Mouse (Mus musculus) forebrain, embryonic 11.5 days (tissue): Measurements from ENCODE around the gene Zfp90. TPM values are rescaled to one million over a fixed set of nuclear protein-coding genes. Genes with fewer than 3 reads are reported as not detected.
A peak's percentile ranks its signal among the peaks of the same experiment; 100 is the strongest.
"Not testable (repeated sequence)": the region's sequence is repeated elsewhere in the genome, so short reads cannot be mapped to it uniquely, and the experiment has no call there.

Experiments used
- ATAC-seq: fragments of 200-750 bp; cut with Nextera tagmentation; replicated peaks from 2 replicates; pipeline ENCODE4 v1.8.0; 2017; ENCODE audit warnings: moderate TSS enrichment; ENCODE audit not compliant: low FRiP score
- DNase-seq: peaks from one replicate; pipeline ENCODE4 v3.0.0-alpha.2; 2017; ENCODE audit warnings: low spot score
- H3K27ac ChIP-seq: fragments of 300-500 bp; sonication (generic); 2 replicates; pipeline ENCODE4 v1.5.1; 2014; ENCODE audit warnings: low read depth, low read length
- H3K27me3 ChIP-seq: fragments of 300-500 bp; sonication (generic); 2 replicates; pipeline ENCODE4 v1.6.1; 2014; ENCODE audit warnings: mild to moderate bottlenecking, low read length, mixed read lengths; ENCODE audit not compliant: control insufficient read depth, insufficient read depth
- H3K36me3 ChIP-seq: fragments of 300-500 bp; sonication (generic); 2 replicates; pipeline ENCODE4 v1.6.1; 2014; ENCODE audit warnings: mild to moderate bottlenecking, low read length, moderate library complexity, mixed read lengths; ENCODE audit not compliant: control insufficient read depth, insufficient read depth
- H3K4me1 ChIP-seq: fragments of 300-500 bp; sonication (generic); replicated peaks from 2 replicates; pipeline ENCODE4 v1.6.1; 2014; ENCODE audit warnings: low read length, mixed read lengths; ENCODE audit not compliant: control insufficient read depth, insufficient read depth
- H3K4me2 ChIP-seq: fragments of 300-500 bp; sonication (generic); 2 replicates; pipeline ENCODE4 v1.6.1; 2014; ENCODE audit warnings: low read depth, mild to moderate bottlenecking, low read length, moderate library complexity, mixed read lengths; ENCODE audit not compliant: severe bottlenecking
- H3K4me3 ChIP-seq: fragments of 300-500 bp; sonication (generic); 2 replicates; pipeline ENCODE4 v1.5.1; 2014; ENCODE audit warnings: low read depth, low read length
- H3K9ac ChIP-seq: fragments of 300-500 bp; sonication (generic); 2 replicates; pipeline ENCODE4 v1.6.1; 2014; ENCODE audit warnings: low read length
- H3K9me3 ChIP-seq: fragments of 300-500 bp; sonication (generic); 2 replicates; pipeline ENCODE4 v1.6.1; 2016; ENCODE audit warnings: low read length, mixed read lengths; ENCODE audit not compliant: control insufficient read depth
- WGBS: fragments of 180-500 bp; shearing (Covaris S2); extraction: QIAGEN DNeasy Blood & Tissue Kit; methylation state at CpG from one replicate; pipeline ENCODE4 v1.1.7; 2014; 5-methylcytosine and 5-hydroxymethylcytosine counted together
- polyA plus RNA-seq: library from polyadenylated mRNA; unstranded; fragments of >200 nt; fragmentation: Nextera tagmentation; extraction: Ambion mirVana; gene quantifications from 2 replicates; pipeline ENCODE4 v1.2.1, GENCODE M21; 2014

The Zfp90 gene
- polyA plus RNA-seq, 1 experiment from 2014 or later = 32.8 TPM

- Histone ChIP-seq H3K4me3 (no peak overlapping the region), H3K4me1 (no peaks in the 10 kb centered on the region), H3K27me3 (no peaks in the 10 kb centered on the region), H3K36me3 (no peaks in the 10 kb centered on the region), H3K9ac (no peak overlapping the region), H3K4me2 (no peak overlapping the region), H3K9me3 (no peaks in the 10 kb centered on the region), H3K27ac (no peak overlapping the region)
- 22% methylated on average over 14 of the region's 14 CpGs for WGBS
- DNase-seq (peak; percentile 77), ATAC-seq (no peak)
Measured at GRCm38 (mm10) chr8:106411783-106412451, 3.2 kb upstream of the Zfp90 start.

GRCm38 (mm10) chr8:106417692-106418091 is 2.6 kb downstream of the Zfp90 start:
- no peak for ATAC-seq
- Histone ChIP-seq H3K4me3 (no peak overlapping the region), H3K9me3 (peaks cover 6% of the 10 kb centered on the region; the same call in 1 of the 2 replicates), H3K4me2 (no peak overlapping the region), H3K9ac (no peak overlapping the region), H3K36me3 (peaks cover 39% of the 10 kb centered on the region), H3K27me3 (no peaks in the 10 kb centered on the region), H3K4me1 (no peaks in the 10 kb centered on the region), H3K27ac (no peak overlapping the region)
- DNase-seq = no peak
- WGBS = 94% methylated on average over 5 of the region's 5 CpGs

- Histone ChIP-seq H3K4me3 (no peak overlapping the region), H3K9ac (no peak overlapping the region), H3K9me3 (peaks cover 5% of the 10 kb centered on the region; the same call in 1 of the 2 replicates), H3K36me3 (peaks cover 8% of the 10 kb centered on the region), H3K4me1 (no peaks in the 10 kb centered on the region; the same call in 1 of the 2 replicates), H3K4me2 (no peak overlapping the region), H3K27ac (no peak overlapping the region), H3K27me3 (no peaks in the 10 kb centered on the region)
- 39% methylated on average over 12 of the region's 12 CpGs for WGBS
- ATAC-seq (no peak), DNase-seq (no peak)
Measured at GRCm38 (mm10) chr8:106431088-106431487, 16.0 kb downstream of the Zfp90 start.

GRCm38 (mm10) chr8:106431952-106432351 is 16.8 kb downstream of the Zfp90 start:
- not testable (repeated sequence) for ATAC-seq, H3K27me3 ChIP-seq, H3K4me2 ChIP-seq, H3K4me3 ChIP-seq, H3K4me1 ChIP-seq, H3K9me3 ChIP-seq, H3K27ac ChIP-seq, DNase-seq, H3K36me3 ChIP-seq, H3K9ac ChIP-seq
- 65% methylated on average over 10 of the region's 10 CpGs for WGBS

GRCm38 (mm10) chr8:106432954-106433570 is 17.9 kb downstream of the Zfp90 start:
- Histone ChIP-seq H3K9ac (peak overlapping the region; percentile 32; the same call in 1 of the 2 replicates), H3K4me2 (peak overlapping the region; percentile 65), H3K27me3 (no peaks in the 10 kb centered on the region), H3K27ac (no peak overlapping the region), H3K36me3 (no peaks in the 10 kb centered on the region), H3K9me3 (no peaks in the 10 kb centered on the region; the same call in 1 of the 2 replicates), H3K4me3 (peak overlapping the region; percentile 17; the same call in 1 of the 2 replicates), H3K4me1 (no peaks in the 10 kb centered on the region; the same call in 1 of the 2 replicates)
- DNase-seq = peak; percentile 93
- 10% methylated on average over 20 of the region's 20 CpGs for WGBS
- no peak; the same call in 1 of the 2 replicates for ATAC-seq

- no peaks in the 10 kb centered on the region for H3K9me3 ChIP-seq
- H3K4me2 ChIP-seq = no peak overlapping the region
- no peak for ATAC-seq
- H3K4me3 ChIP-seq = no peak overlapping the region
- H3K27ac ChIP-seq = no peak overlapping the region
- WGBS = 57% methylated on average over 1 of the region's 1 CpGs
- no peaks in the 10 kb centered on the region for H3K36me3 ChIP-seq
- DNase-seq = peak; percentile 46
- H3K4me1 ChIP-seq = no peaks in the 10 kb centered on the region; the same call in 1 of the 2 replicates
- H3K27me3 ChIP-seq = no peaks in the 10 kb centered on the region
- H3K9ac ChIP-seq = no peak overlapping the region
Measured at GRCm38 (mm10) chr8:106433667-106434066, 18.5 kb downstream of the Zfp90 start.

GRCm38 (mm10) chr8:106437781-106438180 is 22.7 kb downstream of the Zfp90 start:
- DNase-seq = peak; percentile 15
- Histone ChIP-seq H3K4me3 (no peak overlapping the region), H3K27ac (no peak overlapping the region), H3K27me3 (no peaks in the 10 kb centered on the region), H3K9me3 (no peaks in the 10 kb centered on the region), H3K4me2 (no peak overlapping the region), H3K4me1 (no peaks in the 10 kb centered on the region; the same call in 1 of the 2 replicates), H3K36me3 (no peaks in the 10 kb centered on the region), H3K9ac (no peak overlapping the region)
- WGBS = 81% methylated on average over 3 of the region's 3 CpGs
- no peak for ATAC-seq

- no peak overlapping the region for H3K4me2 ChIP-seq
- H3K27ac ChIP-seq = no peak overlapping the region
- no peaks in the 10 kb centered on the region for H3K27me3 ChIP-seq
- no peaks in the 10 kb centered on the region for H3K9me3 ChIP-seq
- no peak overlapping the region for H3K4me3 ChIP-seq
- H3K4me1 ChIP-seq = no peaks in the 10 kb centered on the region
- no peak for ATAC-seq
- no peaks in the 10 kb centered on the region for H3K36me3 ChIP-seq
- no peak for DNase-seq
- H3K9ac ChIP-seq = no peak overlapping the region
- 87% methylated on average over 3 of the region's 3 CpGs for whole genome bisulfite sequencing
Measured at GRCm38 (mm10) chr8:106440146-106440545, 25.0 kb downstream of the Zfp90 start.
